ENCODE assay signal across 10 mouse cellular contexts in genomic region chr4:33289106-33289650, GRCm38 (mm10). TPM values are rescaled to one million over a fixed set of nuclear protein-coding genes. Genes with fewer than 3 reads are reported as not detected.
DNase-seq lines count a peak whose midpoint lies in the region; ATAC-seq and TF ChIP-seq lines count a peak whose summit lies in the region.
"Had no signal": no experiment of that assay in that cellular context is flagged by ENCODE, and none has a peak within 500 bp of the region (broad histone marks: within the 10 kb centered on the region; RNA-seq: fewer than 3 reads in every experiment).

No protein-coding gene starts in this region.

- DNase-seq in heart, postnatal 36 days, result no peak
- DNase-seq in liver, postnatal 0 days, result no peak
- DNase-seq in frontal cortex, adult 2 months (ENCODE audit: extremely low spot score in 1 of 2, low spot score in 1 of 2), result no peak
- DNase-seq: gastrocnemius, postnatal 10 days; thymus, adult 2 months had no signal

- no peak for TF ChIP-seq POLR2A in embryonic fibroblast, embryonic 13.5 days (IDR thresholded peaks at IDR 0.05; ENCODE audit: low read depth, low read length)
- TF ChIP-seq POLR2A in small intestine, adult 2 months (IDR thresholded peaks at IDR 0.05; ENCODE audit: low read depth, low read length), result no peak

- H3K4me1 ChIP-seq in heart, embryonic 11.5 days (ENCODE audit: control insufficient read depth, insufficient read depth, low read length), result peaks cover 3% of the 10 kb centered on the region; the same call in 1 of the 2 replicates
- no peaks in the 10 kb centered on the region; the same call in 1 of the 2 replicates for H3K4me1 ChIP-seq in liver, postnatal 0 days (ENCODE audit: insufficient read depth)
- H3K4me1 ChIP-seq in liver, embryonic 12.5 days, result peaks cover 4% of the 10 kb centered on the region; the same call in 1 of the 2 replicates
- no peaks in the 10 kb centered on the region; the same call in 1 of the 2 replicates for H3K4me1 ChIP-seq in embryonic fibroblast, embryonic 13.5 days (ENCODE audit: control insufficient read depth, insufficient read depth, low read length)
- peaks cover 11% of the 10 kb centered on the region; the same call in 1 of the 2 replicates for H3K4me1 ChIP-seq in small intestine, adult 2 months (ENCODE audit: control insufficient read depth, insufficient read depth, insufficient read length, low read length)
- no peaks in the 10 kb centered on the region for H3K4me1 ChIP-seq in midbrain, embryonic 16.5 days (ENCODE audit: control insufficient read depth, insufficient read depth, low read length)

- H3K4me2 ChIP-seq in heart, embryonic 11.5 days, result peak overlapping the region; percentile 27; the same call in 1 of the 2 replicates
- 0 out of 2 replicates have a peak overlapping the region, but pooled peaks have one; percentile 23 for H3K4me2 ChIP-seq in liver, postnatal 0 days (ENCODE audit: low read depth, low read length)
- no peak overlapping the region for H3K4me2 ChIP-seq in liver, embryonic 12.5 days
- H3K4me2 ChIP-seq in midbrain, embryonic 16.5 days (ENCODE audit: low read length), result no peak overlapping the region

- H3K9me3 ChIP-seq in heart, embryonic 11.5 days (replicated peaks; ENCODE audit: control insufficient read depth, low read length), result no peaks in the 10 kb centered on the region
- H3K9me3 ChIP-seq in liver, postnatal 0 days (ENCODE audit: low read length), result no peaks in the 10 kb centered on the region
- H3K9me3 ChIP-seq in liver, embryonic 12.5 days (replicated peaks), result no peaks in the 10 kb centered on the region
- no peaks in the 10 kb centered on the region for H3K9me3 ChIP-seq in midbrain, embryonic 16.5 days (replicated peaks; ENCODE audit: control insufficient read depth, low read length, poor library complexity, severe bottlenecking)

- H3K27ac ChIP-seq in heart, embryonic 11.5 days (ENCODE audit: low read depth, low read length), result no peak overlapping the region
- H3K27ac ChIP-seq in liver, postnatal 0 days (ENCODE audit: low read depth), result no peak overlapping the region
- no peak overlapping the region for H3K27ac ChIP-seq in liver, embryonic 12.5 days
- H3K27ac ChIP-seq in embryonic fibroblast, embryonic 13.5 days (ENCODE audit: insufficient read depth, low read length), result peak overlapping the region; percentile 69
- H3K27ac ChIP-seq in small intestine, adult 2 months (ENCODE audit: insufficient read depth, low read depth, low read length), result peak overlapping the region; percentile 6; the same call in 1 of the 2 replicates
- no peak overlapping the region for H3K27ac ChIP-seq in midbrain, embryonic 16.5 days (ENCODE audit: low read length)

- 74% methylated on average over 12 of the region's 12 CpGs for WGBS in heart, embryonic 11.5 days (ENCODE audit: insufficient replicate concordance)
- 73% methylated on average over 12 of the region's 12 CpGs for WGBS in liver, postnatal 0 days (ENCODE audit: insufficient replicate concordance)
- 65% methylated on average over 12 of the region's 12 CpGs for WGBS in liver, embryonic 12.5 days (ENCODE audit: insufficient replicate concordance)
- 83% methylated on average over 12 of the region's 12 CpGs for WGBS in small intestine, adult 2 months
- 89% methylated on average over 12 of the region's 12 CpGs for WGBS in midbrain, embryonic 16.5 days

- H3K36me3 ChIP-seq in heart, embryonic 11.5 days (ENCODE audit: control insufficient read depth, insufficient read depth, low read length), result no peaks in the 10 kb centered on the region
- no peaks in the 10 kb centered on the region for H3K36me3 ChIP-seq in liver, postnatal 0 days (replicated peaks; ENCODE audit: insufficient read depth, low read length)
- H3K36me3 ChIP-seq in liver, embryonic 12.5 days, result no peaks in the 10 kb centered on the region
- H3K36me3 ChIP-seq in small intestine, adult 2 months (ENCODE audit: control insufficient read depth, insufficient read depth, low read length), result no peaks in the 10 kb centered on the region
- no peaks in the 10 kb centered on the region for H3K36me3 ChIP-seq in midbrain, embryonic 16.5 days (ENCODE audit: control insufficient read depth, insufficient read depth, low read length)

- TF ChIP-seq EP300 in liver, postnatal 0 days (IDR thresholded peaks at IDR 0.05; ENCODE audit: low read depth), result no peak

- H3K4me3 ChIP-seq in heart, embryonic 11.5 days (ENCODE audit: low read depth, low read length), result no peak overlapping the region
- H3K4me3 ChIP-seq in liver, postnatal 0 days (ENCODE audit: low read depth, low read length), result no peak overlapping the region
- no peak overlapping the region for H3K4me3 ChIP-seq in liver, embryonic 12.5 days
- peak overlapping the region; percentile 47 for H3K4me3 ChIP-seq in embryonic fibroblast, embryonic 13.5 days (ENCODE audit: insufficient read depth, low read length)
- no peak overlapping the region for H3K4me3 ChIP-seq in small intestine, adult 2 months (ENCODE audit: low read depth, low read length)
- no peak overlapping the region for H3K4me3 ChIP-seq in midbrain, embryonic 16.5 days (ENCODE audit: low read depth, low read length)

- TF ChIP-seq CTCF in liver, postnatal 0 days (IDR thresholded peaks at IDR 0.05; ENCODE audit: low read depth), result no peak
- TF ChIP-seq CTCF in embryonic fibroblast, embryonic 13.5 days (IDR thresholded peaks at IDR 0.05; ENCODE audit: borderline replicate concordance, insufficient read depth, low read length), result no peak
- no peak for TF ChIP-seq CTCF in small intestine, adult 2 months (IDR thresholded peaks at IDR 0.05; ENCODE audit: extremely low read depth, insufficient read length, insufficient replicate concordance, low read depth, low read length)

- ATAC-seq in heart, embryonic 11.5 days (replicated peaks; ENCODE audit: insufficient number of reproducible peaks, low FRiP score, low TSS enrichment), result no peak
- no peak for ATAC-seq in liver, postnatal 0 days
- ATAC-seq in liver, embryonic 12.5 days, result no peak
- no peak for ATAC-seq in midbrain, embryonic 16.5 days

- intact Hi-C loops in heart, postnatal 36 days (cut with DNase I), result no loop called here

- H3K27me3 ChIP-seq in heart, embryonic 11.5 days (ENCODE audit: control insufficient read depth, insufficient read depth, low read length), result no peaks in the 10 kb centered on the region
- no peaks in the 10 kb centered on the region for H3K27me3 ChIP-seq in liver, postnatal 0 days (ENCODE audit: insufficient read depth, low read length)
- H3K27me3 ChIP-seq in liver, embryonic 12.5 days (replicated peaks), result 0 out of 2 replicates have a peak, but pooled peaks cover 9% of the 10 kb centered on the region
- H3K27me3 ChIP-seq in small intestine, adult 2 months (ENCODE audit: control insufficient read depth, insufficient read depth, low read length), result no peaks in the 10 kb centered on the region
- H3K27me3 ChIP-seq in midbrain, embryonic 16.5 days (ENCODE audit: control insufficient read depth, insufficient read depth, low read depth, low read length), result no peaks in the 10 kb centered on the region

- no peak overlapping the region for H3K9ac ChIP-seq in heart, embryonic 11.5 days (ENCODE audit: low read depth, low read length)
- no peak overlapping the region for H3K9ac ChIP-seq in liver, postnatal 0 days (replicated peaks)
- no peak overlapping the region for H3K9ac ChIP-seq in liver, embryonic 12.5 days
- no peak overlapping the region for H3K9ac ChIP-seq in midbrain, embryonic 16.5 days (ENCODE audit: low read depth, low read length)

RNA-seq across cellular contexts. Expression of gene Pnrc1, which starts 0.8 kb away (rescaled TPM):
- polyA plus RNA-seq in heart, embryonic 11.5 days (2014; fragmentation: Nextera tagmentation; extraction: Ambion mirVana), result 84.0 and 85.5 TPM in 2 replicates
- total RNA-seq in heart, postnatal 36 days (2021), result 100 to 1,000 TPM; 153 to 155 TPM
- polyA plus RNA-seq in liver, postnatal 0 days (2015; fragmentation: Nextera tagmentation; extraction: Ambion mirVana), result 71.4 and 74.3 TPM in 2 replicates
- 42.6 and 49.5 TPM in 2 replicates for polyA plus RNA-seq in liver, embryonic 12.5 days (2016; fragmentation: Nextera tagmentation; extraction: Ambion mirVana)
- polyA plus RNA-seq in embryonic fibroblast, embryonic 13.5 days (2011; ENCODE audit: insufficient read length, low read depth, missing spikeins), result 50.9 and 66.6 TPM in 2 replicates
- 119 and 337 TPM in 2 replicates for polyA plus RNA-seq in small intestine, adult 2 months (2012; rRNA removed)
- polyA plus RNA-seq in frontal cortex, adult 2 months (2012; rRNA removed), result 53.9 and 54.9 TPM in 2 replicates
- polyA plus RNA-seq in midbrain, embryonic 16.5 days (2015; fragmentation: Nextera tagmentation; extraction: Ambion mirVana), result 48.7 and 53.2 TPM in 2 replicates

RNA-seq across cellular contexts. Expression of gene Rngtt, which starts 20.9 kb away (rescaled TPM):
- 24.5 and 24.6 TPM in 2 replicates for polyA plus RNA-seq in heart, embryonic 11.5 days (2014; fragmentation: Nextera tagmentation; extraction: Ambion mirVana)
- 1 to 10 TPM; 9.5 to 10.0 TPM for total RNA-seq in heart, postnatal 36 days (2021)
- polyA plus RNA-seq in liver, postnatal 0 days (2015; fragmentation: Nextera tagmentation; extraction: Ambion mirVana), result 8.6 and 9.3 TPM in 2 replicates
- polyA plus RNA-seq in liver, embryonic 12.5 days (2016; fragmentation: Nextera tagmentation; extraction: Ambion mirVana), result 22.7 and 23.6 TPM in 2 replicates
- polyA plus RNA-seq in embryonic fibroblast, embryonic 13.5 days (2011; ENCODE audit: insufficient read length, low read depth, missing spikeins), result 24.9 and 30.7 TPM in 2 replicates
- polyA plus RNA-seq in small intestine, adult 2 months (2012; rRNA removed), result 0.65 and 1.5 TPM in 2 replicates
- 11.4 and 12.4 TPM in 2 replicates for polyA plus RNA-seq in frontal cortex, adult 2 months (2012; rRNA removed)
- 22.9 and 27.8 TPM in 2 replicates for polyA plus RNA-seq in midbrain, embryonic 16.5 days (2015; fragmentation: Nextera tagmentation; extraction: Ambion mirVana)

Comparison
In these comparisons a context has a peak if more than half of its experiments do, and no peak if none do; other contexts are left out.
1. H3K4me2 ChIP-seq: peak in heart, embryonic 11.5 days (single experiment) and liver, postnatal 0 days (single experiment); none in liver, embryonic 12.5 days (single experiment) and midbrain, embryonic 16.5 days (single experiment).
2. H3K27ac ChIP-seq: peak in embryonic fibroblast, embryonic 13.5 days (single experiment) and small intestine, adult 2 months (single experiment); none in heart, embryonic 11.5 days (single experiment), liver, postnatal 0 days (single experiment), liver, embryonic 12.5 days (single experiment) and midbrain, embryonic 16.5 days (single experiment).